Mouse (Mus musculus): ENCODE measurements around the gene Rnase4.

The Rnase4 gene

DNA sequence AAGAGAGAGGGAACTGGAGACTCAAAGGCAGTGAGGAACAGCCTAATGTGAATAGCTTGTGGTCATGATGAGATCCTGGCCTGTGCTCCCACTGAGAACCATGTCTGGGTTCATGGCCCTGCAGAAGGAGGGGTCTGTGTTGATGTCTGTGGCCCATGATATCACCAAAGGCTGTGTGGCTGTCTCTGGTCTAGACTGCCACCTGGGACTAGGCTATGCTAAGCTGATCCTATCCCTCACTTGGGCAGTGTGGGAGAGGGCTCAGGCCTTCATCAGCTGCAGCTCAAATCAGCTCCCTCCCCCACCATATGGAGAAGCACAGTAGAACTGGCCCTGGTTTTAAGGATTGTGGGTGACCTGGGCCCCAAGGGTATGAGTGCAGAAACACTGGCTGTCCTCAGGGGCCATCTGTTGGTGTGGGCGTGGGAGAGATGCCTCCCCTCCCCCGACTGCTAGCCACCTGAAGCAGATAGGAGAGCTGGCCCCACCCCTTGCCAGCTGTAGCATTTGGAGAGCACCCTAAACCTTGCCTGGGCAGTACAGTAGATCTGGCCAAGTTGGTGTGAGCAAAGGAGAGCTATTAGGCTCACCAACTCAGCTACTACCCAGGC is 36.9 kb downstream of the Rnase4 start:
- no peak for DNase-seq (ENCODE audit: low spot score in 2 of 2)

- no peak for DNase-seq (ENCODE audit: low spot score in 2 of 2)
Observed at GRCm38 (mm10) chr14:51128775-51129623, 38.1 kb downstream of the Rnase4 start.

- no peak for DNase-seq (ENCODE audit: low spot score in 2 of 2)
Observed at GRCm38 (mm10) chr14:51129624-51129975, 38.7 kb downstream of the Rnase4 start.

DNA sequence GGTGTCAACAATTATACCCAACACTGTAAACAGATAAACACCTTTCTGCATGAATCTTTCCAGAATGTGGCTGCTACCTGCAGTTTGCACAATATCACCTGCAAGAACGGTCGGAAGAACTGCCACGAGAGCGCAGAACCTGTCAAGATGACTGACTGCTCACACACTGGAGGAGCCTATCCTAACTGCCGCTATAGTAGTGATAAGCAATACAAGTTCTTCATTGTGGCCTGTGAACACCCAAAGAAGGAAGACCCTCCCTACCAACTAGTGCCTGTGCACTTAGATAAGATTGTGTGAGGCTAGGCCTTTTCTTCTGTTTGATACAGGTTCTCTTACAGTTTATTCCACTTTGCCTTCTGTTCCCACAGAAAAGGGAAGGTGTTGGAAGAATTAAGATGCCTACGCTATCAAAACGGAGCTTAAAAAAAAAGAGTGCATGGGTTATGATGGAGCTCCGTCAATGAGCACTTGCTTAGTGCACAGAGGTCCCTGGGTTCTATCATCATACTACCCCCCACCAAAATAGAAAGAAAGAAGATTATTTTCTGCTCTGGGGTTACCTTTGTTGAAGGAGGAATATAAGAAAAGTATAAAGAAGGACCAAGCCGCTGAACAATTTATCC is 39.6 kb downstream of the Rnase4 start:
- no peak for DNase-seq (ENCODE audit: low spot score in 2 of 2)

GRCm38 (mm10) chr14:51131086-51131815 is 40.4 kb downstream of the Rnase4 start:
- DNase-seq (ENCODE audit: low spot score in 2 of 2) = no peak

DNA sequence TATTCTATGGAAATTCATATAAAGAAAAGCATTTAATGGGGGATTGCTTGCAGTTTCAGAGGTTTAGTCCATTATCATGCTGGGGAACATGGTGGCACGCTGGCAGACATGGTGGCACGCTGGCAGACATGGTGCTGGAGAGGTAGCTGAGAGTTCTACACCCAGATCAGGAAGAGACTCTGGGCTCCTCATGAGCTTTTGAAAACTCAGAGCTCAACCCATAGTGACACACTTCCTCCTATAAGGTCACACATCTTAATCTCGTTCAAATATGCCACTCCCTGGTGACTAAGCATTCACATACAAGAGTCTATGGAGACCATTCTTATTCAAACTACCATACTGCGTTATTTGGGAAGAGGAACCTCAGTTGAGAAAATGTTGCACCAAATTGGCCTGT is 41.5 kb downstream of the Rnase4 start:
- DNase-seq (ENCODE audit: low spot score in 2 of 2) = no peak

DNA sequence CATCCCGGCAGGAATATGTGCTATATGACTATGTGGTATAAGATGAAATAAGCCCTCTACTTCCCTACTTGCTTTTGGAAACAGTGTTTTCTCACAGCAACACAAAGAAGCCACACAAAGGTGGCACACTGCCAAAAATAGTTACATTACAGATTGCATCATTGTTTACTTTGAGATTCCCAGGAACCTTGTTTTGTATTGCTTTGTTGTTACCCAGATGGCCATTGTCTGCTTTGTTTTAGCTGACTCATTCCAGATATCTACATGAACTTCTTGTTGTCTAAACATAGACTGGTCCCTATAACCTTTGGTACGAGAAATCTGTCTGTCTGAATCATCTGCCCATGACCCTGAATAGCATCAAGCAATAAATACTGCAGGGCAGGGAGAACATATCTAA is 49.5 kb downstream of the Rnase4 start:
- no peak for DNase-seq (ENCODE audit: low spot score in 2 of 2)

DNA sequence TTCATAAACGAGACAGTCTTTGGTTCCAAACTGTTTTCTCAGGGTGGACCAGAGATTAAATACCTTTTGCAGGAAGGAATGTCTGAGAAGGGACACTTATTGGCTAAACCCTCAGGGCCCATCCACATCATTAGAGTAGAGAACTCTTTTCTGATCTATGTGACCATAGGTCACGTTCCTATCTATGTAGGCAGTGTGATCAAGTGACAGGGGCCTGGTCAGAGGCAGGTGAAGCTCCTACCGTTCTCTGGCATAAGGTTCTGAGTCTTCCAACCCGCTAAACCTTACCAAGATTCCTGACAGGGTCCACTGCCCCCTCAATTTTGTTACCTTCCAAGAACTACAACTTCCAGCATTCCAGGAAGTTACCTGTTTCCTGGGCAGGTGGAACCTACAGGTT is 51.2 kb downstream of the Rnase4 start:
- no peak for DNase-seq (ENCODE audit: low spot score in 2 of 2)

DNA sequence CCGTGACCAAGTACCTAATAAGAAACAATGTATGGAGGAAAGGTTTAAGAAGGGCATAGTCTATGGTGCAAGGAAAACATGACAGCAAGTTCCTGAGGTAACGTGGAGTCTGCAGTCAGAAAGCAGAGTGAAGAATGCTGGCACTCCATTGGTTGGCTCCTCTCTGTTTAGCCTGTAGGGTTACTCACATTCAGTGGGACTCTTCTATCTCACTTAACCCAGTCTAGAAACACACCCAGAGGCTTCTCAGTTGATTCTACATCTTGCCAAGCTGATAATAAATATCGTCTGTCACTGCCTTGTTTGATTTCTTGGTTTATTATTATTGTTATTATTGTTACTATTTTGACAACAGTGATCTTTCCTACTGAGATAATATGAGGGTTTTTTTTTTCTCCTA is 51.7 kb downstream of the Rnase4 start:
- no peak for DNase-seq (ENCODE audit: low spot score in 2 of 2)

DNA sequence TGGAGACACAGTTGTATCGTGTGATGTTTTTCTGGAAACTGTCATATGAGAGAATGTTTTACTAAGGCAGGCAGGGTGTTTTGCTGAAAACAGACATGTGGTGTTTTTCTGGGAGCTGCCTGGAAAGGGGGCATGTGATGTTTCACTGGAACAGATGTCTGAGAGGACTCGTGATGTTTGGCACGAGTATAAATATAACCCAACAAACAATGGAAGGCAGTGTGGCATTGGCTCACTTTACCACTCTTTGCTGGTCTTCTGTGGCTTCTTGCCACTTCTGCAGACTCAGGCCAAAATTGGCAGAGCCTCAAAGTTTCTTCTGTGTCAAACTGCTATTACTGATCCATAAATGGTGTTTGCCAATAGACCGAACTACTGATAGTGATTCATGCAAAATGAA is 52.4 kb downstream of the Rnase4 start:
- no peak for DNase-seq (ENCODE audit: low spot score in 2 of 2)

- DNase-seq (ENCODE audit: low spot score in 2 of 2) = no peak
Observed at GRCm38 (mm10) chr14:51143937-51144336, 53.1 kb downstream of the Rnase4 start.

GRCm38 (mm10) chr14:51144451-51144850 is 53.6 kb downstream of the Rnase4 start:
- no peak for DNase-seq (ENCODE audit: low spot score in 2 of 2)

DNA sequence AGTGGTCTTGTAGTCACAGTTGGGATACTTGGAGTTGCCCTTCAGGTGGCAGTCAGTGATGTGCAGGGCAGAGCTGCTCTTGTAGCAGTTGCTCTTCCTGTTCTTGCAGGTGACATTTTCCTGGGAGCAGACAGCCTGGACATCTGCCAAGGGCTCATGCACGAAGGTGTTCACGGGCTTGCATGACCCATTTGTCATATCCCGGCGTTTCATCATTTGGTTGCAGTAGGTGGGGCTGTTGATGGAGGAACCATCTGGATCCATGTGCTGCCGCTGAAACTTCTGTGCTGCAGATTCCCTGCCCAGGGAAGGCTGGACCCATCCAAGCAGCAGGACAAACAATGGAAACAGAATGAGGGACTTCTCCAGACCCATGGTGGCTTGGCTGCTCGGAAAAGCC is 54.6 kb downstream of the Rnase4 start:
- no peak for DNase-seq (ENCODE audit: low spot score in 2 of 2)

- DNase-seq (ENCODE audit: low spot score in 2 of 2) = no peak
Observed at GRCm38 (mm10) chr14:51146685-51147084, 55.8 kb downstream of the Rnase4 start, which contains the start of gene Rnase1. Gene Rnase1 (minus strand): TSS chr14:51146785.

- no peak for DNase-seq (ENCODE audit: low spot score in 2 of 2)
Observed at GRCm38 (mm10) chr14:51148006-51148405, 57.1 kb downstream of the Rnase4 start.

GRCm38 (mm10) chr14:51149164-51149563 is 58.3 kb downstream of the Rnase4 start:
- no peak for DNase-seq (ENCODE audit: low spot score in 2 of 2)

DNA sequence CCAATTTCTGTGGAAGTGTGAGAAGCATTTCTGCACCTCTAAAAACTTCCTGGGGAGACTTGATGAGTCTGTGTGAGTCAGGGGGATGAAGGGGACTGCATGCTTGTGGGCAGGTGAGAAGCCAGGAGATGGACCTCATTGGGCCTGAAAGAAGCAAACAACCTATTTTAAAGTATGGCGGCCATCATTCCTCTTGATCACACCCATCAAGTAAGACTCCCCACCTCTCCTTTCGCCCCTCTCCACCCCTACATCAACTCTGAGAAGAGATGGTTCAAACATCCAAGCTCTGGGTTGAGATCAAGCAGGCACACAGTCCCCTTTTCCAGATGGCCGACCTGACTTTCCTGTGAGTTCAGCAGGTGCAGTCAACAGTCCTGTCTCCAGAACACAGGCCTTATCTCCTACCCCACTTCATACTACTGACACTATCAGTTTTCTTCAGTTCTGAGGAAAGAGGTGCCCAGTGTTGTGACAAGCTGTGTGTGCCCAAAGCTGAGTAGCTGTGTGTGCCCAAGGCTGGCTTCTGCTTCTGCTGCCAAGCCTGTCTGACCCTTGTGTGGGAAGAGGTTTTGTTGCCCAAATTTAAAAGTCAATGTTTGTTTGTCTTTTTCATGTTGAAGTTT is 59.4 kb downstream of the Rnase4 start:
- DNase-seq (ENCODE audit: low spot score in 2 of 2) = no peak

- no peak for DNase-seq (ENCODE audit: low spot score in 2 of 2)
Observed at GRCm38 (mm10) chr14:51152249-51152870, 61.5 kb downstream of the Rnase4 start.

Data from urinary bladder, adult 18-20 months (tissue).